Mouse (Mus musculus) gastrocnemius, postnatal 36 days (tissue): ENCODE measurements around the gene F830045P16Rik. TPM values are rescaled to one million over a fixed set of nuclear protein-coding genes. Genes with fewer than 3 reads are reported as not detected.

Experiments
- total RNA-seq, 2 experiments: library from RNA; stranded (reverse); gene quantifications; 2 replicates each; pipeline ENCODE4 v1.2.3; 2021

Gene F830045P16Rik
- total RNA-seq, 2 experiments from 2014 or later: not detected

Other genes with a start within 250 kb of the F830045P16Rik start
- under 1 TPM; 0.47 to 0.69 TPM for gene Ckap2l, start 239.4 kb downstream of the F830045P16Rik start, total RNA-seq
- gene Il1a, start 226.6 kb downstream of the F830045P16Rik start, total RNA-seq: not detected
- gene Il1b, start 165.5 kb downstream of the F830045P16Rik start, total RNA-seq: not detected
- gene Sirpa, start 56.2 kb upstream of the F830045P16Rik start, total RNA-seq: 1 to 10 TPM; 5.9 to 6.5 TPM
- not detected for gene Pdyn, start 163.2 kb upstream of the F830045P16Rik start, total RNA-seq